Mouse (Mus musculus): ENCODE data around the gene Clca3a1.

- TF ChIP-seq TBP (conservative IDR thresholded peaks at IDR 0.05; ENCODE audit: low read depth, low read length) = no peak
- TF ChIP-seq MYC (IDR thresholded peaks at IDR 0.05; ENCODE audit: low read depth, low read length) = no peak
- TF ChIP-seq MEF2A (IDR thresholded peaks at IDR 0.05; ENCODE audit: borderline replicate concordance, low read depth, low read length) = no peak
- no peak for TF ChIP-seq CTCF (conservative IDR thresholded peaks at IDR 0.05 in 1 of 2, IDR thresholded peaks at IDR 0.05 in 1 of 2; ENCODE audit: low read depth in 2 of 2, low read length in 2 of 2)
- TF ChIP-seq POLR2A (IDR thresholded peaks at IDR 0.05; ENCODE audit: low read depth, low read length) = no peak
- no peak for TF ChIP-seq EP300 (IDR thresholded peaks at IDR 0.05; ENCODE audit: low read length)
These were observed 38.9 kb downstream of the Clca3a1 start for GRCm38 (mm10) chr3:144721860-144722256.

Data from CH12.LX (cell line).